Mouse (Mus musculus): ENCODE measurements around the gene Fbxo21.

DNA sequence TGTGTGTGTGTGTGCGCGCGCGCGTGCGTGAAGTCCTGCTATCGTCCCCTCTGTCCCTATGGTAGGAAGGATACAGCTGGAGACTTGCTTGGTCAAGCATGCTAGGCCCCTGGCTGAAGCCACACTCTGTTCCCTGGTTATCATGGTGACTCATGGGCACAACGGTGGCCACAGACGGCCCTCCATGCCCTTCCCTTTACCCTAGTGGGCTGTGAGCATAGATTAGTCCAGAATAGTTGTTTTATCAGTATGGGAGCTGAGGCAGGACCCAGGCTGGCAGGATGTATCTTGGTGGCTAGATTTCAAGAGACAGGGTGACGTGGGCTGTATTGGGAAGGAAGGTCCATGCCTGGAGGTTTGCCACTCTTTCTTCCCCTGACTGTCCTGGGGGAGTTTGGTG lies 82.3 kb downstream of the Fbxo21 start:
- TF ChIP-seq CTCF (IDR thresholded peaks at IDR 0.05; ENCODE audit: extremely low read depth, insufficient read depth, insufficient read length, insufficient replicate concordance) (no peak), POLR2A (IDR thresholded peaks at IDR 0.05; ENCODE audit: low read depth, low read length) (no peak)

Measured in spleen, adult 2 months (tissue).